Mouse (Mus musculus) lung, postnatal 25 days (tissue): ENCODE data around the gene Bcl7c.
"Not testable (repeated sequence)": the region's sequence is repeated elsewhere in the genome, so short reads cannot be mapped to it uniquely, and the experiment has no call there.

Experiments used
- DNase-seq: peaks from one replicate; pipeline ENCODE4 v3.0.0; 2022; ENCODE audit warnings: low spot score

Gene Bcl7c

GRCm38 (mm10) chr7:127716992-127717391 lies 8.3 kb upstream of the Bcl7c start:
- peak; percentile 59 for DNase-seq

DNA sequence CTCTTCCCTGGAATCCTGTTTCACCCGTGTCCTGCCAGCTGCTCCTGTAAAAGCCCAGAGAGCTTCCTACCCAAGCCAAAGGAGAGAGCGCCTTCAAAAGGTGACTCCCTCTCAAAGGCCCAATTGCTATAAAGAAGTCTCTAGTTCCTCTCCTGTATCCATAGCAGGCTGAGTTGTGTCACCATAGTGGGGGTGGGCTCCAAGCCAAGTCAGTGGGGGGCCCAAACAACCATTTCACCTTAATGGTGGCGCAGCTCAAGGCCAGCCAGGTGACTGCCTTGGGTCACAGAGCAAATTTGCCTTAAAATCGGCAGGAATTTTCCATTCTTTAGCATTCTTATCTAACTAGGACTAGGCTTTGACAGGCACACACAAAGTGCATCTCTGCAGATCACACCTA lies 6.1 kb upstream of the Bcl7c start:
- DNase-seq = no peak

DNA sequence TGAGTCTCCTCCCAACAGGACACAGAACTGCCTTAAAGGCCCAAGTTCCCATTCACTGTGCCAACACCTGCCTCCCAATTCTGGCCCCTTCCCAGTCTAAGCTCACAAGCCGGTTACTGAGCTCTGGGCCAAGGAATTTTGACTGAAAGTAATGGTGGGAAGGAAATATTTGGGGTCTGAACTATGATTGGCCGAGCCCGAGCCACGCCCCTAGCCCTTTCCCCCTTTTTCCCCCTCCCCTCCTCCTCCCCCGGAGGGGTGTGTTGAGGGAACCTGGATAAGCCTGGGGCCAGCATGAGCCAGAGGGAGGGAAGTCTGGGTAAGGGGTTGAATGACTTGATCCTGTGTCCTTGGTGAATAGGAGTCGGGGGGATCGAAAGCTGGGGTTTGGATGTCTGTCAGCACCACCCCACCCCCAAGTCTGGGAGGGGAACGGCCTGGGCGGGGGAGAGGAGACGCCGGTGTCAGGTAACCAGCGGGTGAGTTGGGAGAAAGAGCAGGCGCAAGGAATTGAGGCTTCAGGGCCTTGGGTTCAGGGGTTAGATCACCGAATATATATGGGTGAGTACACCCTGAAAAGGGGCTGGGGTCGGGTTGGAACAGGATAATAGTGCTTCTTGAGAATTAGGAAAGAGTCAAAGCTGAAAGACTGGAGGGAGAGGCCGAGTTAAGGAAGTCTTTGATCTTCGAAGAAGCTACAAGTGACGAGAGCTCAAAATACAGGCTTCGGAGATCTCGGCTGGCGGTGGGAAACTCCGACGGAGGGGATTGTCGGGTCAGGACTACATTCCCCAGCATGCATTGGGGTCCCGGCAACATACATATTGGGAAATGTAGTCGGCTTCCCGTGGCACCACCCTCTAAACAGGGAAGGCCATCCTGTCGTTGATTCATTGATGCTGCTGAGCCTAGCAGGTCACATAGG lies 4.0 kb upstream of the Bcl7c start, which contains the start of gene Ctf1:
TSS of gene Ctf1 (plus strand) at position 276 of the 925 bp plus-strand sequence.
- peak; percentile 82 for DNase-seq

GRCm38 (mm10) chr7:127711456-127711855 lies 2.7 kb upstream of the Bcl7c start:
- DNase-seq = no peak

- no peak for DNase-seq
Observed at GRCm38 (mm10) chr7:127711031-127711430, 2.3 kb upstream of the Bcl7c start.

DNA sequence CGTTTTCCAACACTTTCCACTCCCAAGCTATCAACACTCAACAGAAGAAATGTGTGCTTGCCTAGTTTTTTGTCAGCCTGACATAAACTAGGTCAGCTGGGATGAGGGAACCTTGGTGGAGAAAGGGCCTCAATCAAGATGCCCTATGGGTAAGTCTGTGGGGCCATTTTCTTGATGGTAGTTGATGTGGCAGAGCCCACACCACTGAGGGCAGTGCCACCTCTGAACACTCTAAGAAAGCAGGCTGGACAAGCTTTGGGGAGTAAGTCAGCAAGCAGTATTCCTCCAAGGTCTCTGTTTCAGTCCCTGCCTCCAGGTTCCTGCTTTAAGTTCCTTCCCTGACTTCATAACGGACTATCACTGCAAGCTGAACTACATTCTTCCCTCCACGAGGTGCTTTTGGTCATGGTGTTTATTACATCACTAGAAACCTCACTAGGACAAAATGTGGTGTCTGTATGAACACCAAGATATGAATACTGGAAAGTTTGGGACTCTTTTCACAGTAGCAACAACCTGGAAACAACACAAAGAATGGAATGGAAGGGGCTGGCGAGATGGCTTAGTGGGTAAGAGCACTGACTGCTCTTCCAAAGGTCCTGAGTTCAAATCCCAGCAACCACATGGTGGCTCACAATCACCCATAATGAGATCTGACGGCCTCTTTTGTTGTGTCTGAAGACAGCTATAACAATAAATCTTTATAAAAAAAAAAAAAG lies 687 bp upstream of the Bcl7c start:
- DNase-seq = no peak

DNA sequence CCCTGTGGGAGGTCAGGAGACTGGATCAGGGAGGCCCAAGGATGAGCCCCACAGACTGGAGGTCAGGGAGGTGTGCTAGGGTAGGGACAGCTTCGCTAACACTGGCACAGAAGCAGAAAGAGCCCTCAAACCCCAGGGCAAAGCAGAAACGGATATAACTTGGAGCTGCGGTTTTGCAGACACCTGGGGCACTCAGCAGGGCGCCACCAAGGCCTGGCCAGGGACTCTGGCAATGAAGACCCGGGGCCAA lies 851 bp downstream of the Bcl7c start:
- no peak for DNase-seq

DNA sequence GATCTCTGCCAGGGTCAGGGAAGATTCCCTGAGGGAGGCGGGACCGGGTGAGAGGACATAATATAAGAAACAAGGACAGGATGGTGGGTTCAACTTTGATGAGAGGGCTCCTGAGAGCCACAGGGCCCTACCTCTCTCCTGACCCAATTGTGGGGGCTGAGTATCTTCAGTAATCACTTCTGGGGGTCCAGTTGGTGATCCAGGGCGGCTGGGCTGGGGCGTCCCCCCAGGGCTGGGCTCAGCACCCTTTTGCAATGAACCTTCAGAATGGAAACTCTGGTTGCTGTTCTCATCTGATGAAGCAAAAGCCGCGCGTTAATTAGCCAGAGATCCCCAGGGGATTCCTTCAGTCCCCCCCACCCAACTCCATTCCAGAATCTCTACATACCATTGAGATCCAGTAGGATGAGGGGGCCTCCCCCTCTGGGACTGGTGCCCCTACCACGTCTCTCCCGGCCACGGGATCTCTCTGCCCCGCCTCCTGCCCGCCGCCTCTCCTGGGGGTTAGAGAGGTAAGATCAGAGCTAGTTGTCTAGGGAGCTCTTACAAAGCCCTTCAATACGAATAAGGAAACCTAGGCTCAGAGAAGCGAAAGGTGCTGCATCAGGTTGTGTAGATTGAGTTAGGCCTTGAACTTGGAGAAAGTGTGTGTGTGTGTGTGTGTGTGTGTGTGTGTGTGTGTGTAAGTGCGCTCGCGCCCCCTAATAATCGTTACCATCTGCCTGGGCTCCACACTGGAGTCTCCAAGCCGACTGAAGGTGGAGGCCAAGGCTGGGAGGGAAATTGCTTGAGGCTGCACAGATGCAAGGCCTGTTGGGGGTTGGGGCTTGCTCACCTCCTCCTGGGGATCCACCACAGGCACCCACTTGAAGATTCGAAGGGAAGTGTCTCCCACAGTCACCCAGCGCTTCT lies 1.4 kb downstream of the Bcl7c start:
- DNase-seq = no peak

- no peak for DNase-seq
Observed at GRCm38 (mm10) chr7:127705706-127706105, 3.0 kb downstream of the Bcl7c start.

- no peak for DNase-seq
Observed at GRCm38 (mm10) chr7:127704598-127704997, 4.1 kb downstream of the Bcl7c start.

- DNase-seq = no peak
Observed at GRCm38 (mm10) chr7:127703561-127704178, 5.1 kb downstream of the Bcl7c start.

- DNase-seq = no peak
Observed at GRCm38 (mm10) chr7:127700712-127701331, 7.9 kb downstream of the Bcl7c start.

GRCm38 (mm10) chr7:127698986-127699385 lies 9.7 kb downstream of the Bcl7c start:
- no peak for DNase-seq

- DNase-seq = not testable (repeated sequence)
Observed at GRCm38 (mm10) chr7:127693730-127694129, 15.0 kb downstream of the Bcl7c start.

- no peak for DNase-seq
Observed at GRCm38 (mm10) chr7:127693290-127693689, 15.4 kb downstream of the Bcl7c start.

DNA sequence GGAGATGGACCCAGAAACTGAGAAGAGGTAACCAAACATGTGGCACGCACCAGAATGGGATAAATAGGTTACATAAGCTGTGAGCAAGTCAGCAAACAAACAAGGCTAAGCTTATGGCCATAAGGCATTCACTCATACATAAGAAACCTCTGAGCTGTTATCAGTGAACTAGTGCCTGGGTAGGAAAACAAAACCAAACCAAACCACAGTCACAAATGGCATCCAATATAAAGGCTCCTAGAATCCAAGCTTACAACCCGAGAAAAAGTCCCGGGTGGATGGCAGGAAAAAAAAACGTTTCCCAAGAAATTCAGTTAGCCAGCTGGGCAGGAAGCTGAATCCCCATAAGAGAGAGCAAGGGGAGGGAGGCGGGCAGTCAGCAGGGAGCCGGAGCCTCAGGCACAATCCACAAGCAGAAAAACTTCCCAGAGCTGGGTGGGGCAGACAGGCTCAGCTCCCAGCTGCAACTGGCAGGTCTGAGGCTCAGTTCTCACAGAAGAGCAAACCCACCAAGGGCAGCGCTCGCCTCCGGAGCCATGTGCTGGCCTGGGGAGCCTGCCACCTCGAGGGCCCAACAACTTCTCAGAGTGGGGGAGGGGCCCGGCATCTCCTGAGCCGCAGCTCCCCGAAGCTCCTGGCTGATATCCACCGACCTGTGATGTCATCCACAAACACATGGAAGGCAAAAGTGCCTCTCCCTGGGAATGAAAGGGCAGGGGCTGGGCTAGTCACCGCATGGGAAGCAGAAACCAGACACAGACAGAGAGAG lies 17.3 kb downstream of the Bcl7c start:
- DNase-seq = peak; percentile 80

- no peak for DNase-seq
Observed at GRCm38 (mm10) chr7:127689626-127690280, 19.0 kb downstream of the Bcl7c start.

DNA sequence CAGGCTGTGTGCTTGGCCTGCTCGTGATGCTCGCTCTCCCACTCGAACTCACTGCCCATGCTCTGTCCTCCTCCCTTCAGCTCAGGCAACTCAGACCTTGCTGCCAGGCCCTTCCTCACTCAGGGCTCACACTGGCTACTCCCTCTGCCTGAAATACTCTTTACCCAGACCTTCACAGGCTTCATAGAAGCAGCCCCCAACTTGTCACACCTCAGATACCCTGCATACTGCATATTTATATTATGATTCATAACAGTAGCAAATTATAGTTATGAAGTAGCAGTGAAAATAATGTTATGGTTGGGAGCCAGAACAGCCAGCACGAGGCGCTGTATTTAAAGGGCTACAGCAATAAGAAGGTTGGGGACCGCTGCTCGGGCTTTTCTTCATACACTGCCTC lies 19.8 kb downstream of the Bcl7c start:
- DNase-seq = no peak

DNA sequence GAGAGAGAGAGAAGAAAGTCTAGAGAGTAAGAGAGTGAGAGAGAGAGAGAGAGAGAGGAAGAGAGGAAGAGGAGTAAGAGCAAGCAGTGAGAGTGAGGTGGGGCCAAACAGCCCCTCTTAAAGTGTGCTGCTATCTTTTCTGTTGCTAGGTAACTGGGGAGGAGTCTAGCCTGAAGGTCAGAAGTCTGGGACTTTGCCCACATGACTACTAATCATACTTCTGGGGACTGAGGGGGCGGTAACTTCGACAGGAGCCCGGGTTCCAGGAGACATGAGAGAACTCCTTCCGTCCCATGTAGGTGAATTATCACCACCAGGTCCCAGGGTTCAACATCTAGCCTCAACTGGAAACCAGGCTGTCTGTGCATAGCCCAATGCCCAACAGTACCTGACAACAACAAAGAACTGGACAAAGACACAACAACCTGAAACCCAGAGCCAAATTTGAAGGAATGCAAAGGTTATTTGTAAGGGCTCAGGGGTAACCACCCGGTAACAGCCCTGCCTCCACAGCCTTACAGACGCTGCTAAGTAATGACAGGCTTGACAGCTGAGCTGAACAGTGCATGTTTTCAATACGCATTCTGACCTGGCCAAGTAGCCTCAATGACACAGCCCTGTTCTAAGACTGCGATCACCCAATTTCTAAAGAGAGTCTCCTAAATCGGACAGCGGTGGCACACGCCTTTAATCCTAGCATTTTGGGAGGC lies 21.8 kb downstream of the Bcl7c start:
- no peak for DNase-seq
